Mouse (Mus musculus) E14TG2a.4 (cell line): ENCODE results near the gene Spata5.
A peak's percentile ranks its signal among the peaks of the same experiment; 100 is the strongest.

Experiments used
- H3K27me3 ChIP-seq: 2 replicates; pipeline ENCODE4 v1.6.1; 2014; ENCODE audit warnings: low read length, control low read depth; ENCODE audit not compliant: insufficient read depth
- H3K36me3 ChIP-seq: 2 replicates; pipeline ENCODE4 v1.6.1; 2014; ENCODE audit warnings: low read length, control low read depth; ENCODE audit not compliant: insufficient read depth
- H3K4me1 ChIP-seq: replicated peaks from 2 replicates; pipeline ENCODE4 v1.6.1; 2014; ENCODE audit warnings: low read depth, low read length, control low read depth
- H3K4me3 ChIP-seq: replicated peaks from 2 replicates; pipeline ENCODE4 v1.5.1; 2014; ENCODE audit warnings: mild to moderate bottlenecking, low read length
- H3K9me3 ChIP-seq: 2 replicates; pipeline ENCODE4 v1.6.1; 2014; ENCODE audit warnings: low read length, control low read depth
- CTCF ChIP-seq: conservative IDR thresholded peaks from 2 replicates; pipeline ENCODE4 v1.5.1; 2014; ENCODE audit warnings: low read length
- NANOG ChIP-seq: IDR thresholded peaks from 2 replicates; pipeline ENCODE4 v1.6.1; 2014; ENCODE audit warnings: borderline replicate concordance, low read length, mixed read lengths
- POU5F1 ChIP-seq: IDR thresholded peaks from 2 replicates; pipeline ENCODE4 v1.6.1; 2014; ENCODE audit warnings: low read length, borderline replicate concordance

The Spata5 gene

GRCm38 (mm10) chr3:37414413-37414960 is 5.2 kb upstream of the Spata5 start:
- Histone ChIP-seq H3K4me3 (no peak overlapping the region), H3K9me3 (no peaks in the 10 kb centered on the region), H3K4me1 (peaks cover 10% of the 10 kb centered on the region), H3K27me3 (no peaks in the 10 kb centered on the region), H3K36me3 (no peaks in the 10 kb centered on the region)
- TF ChIP-seq NANOG, result no peak
- peak; percentile 59 for TF ChIP-seq CTCF

- Histone ChIP-seq H3K27me3 (no peaks in the 10 kb centered on the region), H3K9me3 (no peaks in the 10 kb centered on the region), H3K4me1 (peaks cover 34% of the 10 kb centered on the region), H3K4me3 (peak overlapping the region; percentile 96), H3K36me3 (peaks cover 5% of the 10 kb centered on the region)
- TF ChIP-seq NANOG, result no peak
- no peak for TF ChIP-seq POU5F1
- TF ChIP-seq CTCF, result no peak
Measured at GRCm38 (mm10) chr3:37418341-37418740, 1.4 kb upstream of the Spata5 start.

DNA sequence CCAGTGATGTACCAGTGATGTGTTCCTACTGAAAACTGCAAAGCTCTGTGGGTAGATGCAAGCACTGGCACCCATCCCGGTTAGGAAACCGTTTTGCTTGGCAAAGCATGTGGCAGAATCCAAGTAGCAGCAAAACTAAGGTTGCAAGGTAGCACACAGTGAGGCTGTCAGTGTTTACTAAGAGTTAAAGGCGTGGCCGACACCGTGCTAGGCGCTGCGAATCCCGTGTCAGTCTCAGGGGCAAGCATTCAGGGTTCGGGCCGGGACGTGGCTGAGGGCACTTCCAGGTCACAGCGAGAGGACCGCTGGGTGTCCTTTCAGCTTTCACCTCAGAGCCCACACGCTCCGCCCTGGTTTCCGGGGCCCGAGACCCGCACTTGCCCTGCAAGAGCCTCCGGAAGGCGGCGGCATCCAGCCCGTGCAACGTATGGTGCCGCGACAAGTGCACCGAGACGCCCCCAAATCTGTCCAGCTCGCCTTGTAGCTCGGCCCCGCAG is 687 bp upstream of the Spata5 start:
- Histone ChIP-seq H3K36me3 (peaks cover 12% of the 10 kb centered on the region), H3K27me3 (no peaks in the 10 kb centered on the region), H3K4me3 (peak overlapping the region; percentile 96), H3K9me3 (no peaks in the 10 kb centered on the region), H3K4me1 (peaks cover 36% of the 10 kb centered on the region)
- TF ChIP-seq NANOG, result no peak
- TF ChIP-seq POU5F1, result no peak
- TF ChIP-seq CTCF, result no peak

- H3K27me3 ChIP-seq, result no peaks in the 10 kb centered on the region
- peaks cover 21% of the 10 kb centered on the region for H3K36me3 ChIP-seq
- H3K9me3 ChIP-seq, result no peaks in the 10 kb centered on the region
- TF ChIP-seq POU5F1, result no peak
- no peak for TF ChIP-seq NANOG
- TF ChIP-seq CTCF, result no peak
- H3K4me1 ChIP-seq, result peaks cover 36% of the 10 kb centered on the region
- H3K4me3 ChIP-seq, result peak within 1 kb of the TSS; percentile 96
Measured at GRCm38 (mm10) chr3:37420072-37420471, 376 bp downstream of the Spata5 start, which contains the start of gene Nudt6. TSS of gene Nudt6 (minus strand) at chr3:37420211.

DNA sequence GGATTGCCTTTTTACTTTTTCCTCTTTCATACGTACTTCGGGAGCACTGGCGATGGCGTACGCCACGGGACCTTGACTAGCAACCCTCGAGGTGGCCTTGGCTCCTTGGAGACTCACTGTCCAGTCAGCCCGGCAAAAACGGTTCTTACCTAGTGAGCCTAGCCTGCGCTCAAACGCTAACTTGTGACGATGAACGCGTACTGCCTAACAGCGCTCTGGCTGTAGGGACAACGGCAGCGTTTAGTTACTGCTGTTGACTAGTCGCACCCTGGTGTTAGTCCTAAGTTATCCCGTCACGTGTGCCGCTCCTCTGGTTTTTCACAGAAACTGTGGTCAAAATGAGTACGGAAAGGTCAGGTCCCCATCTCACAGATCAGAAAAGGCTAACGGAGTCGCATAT is 945 bp downstream of the Spata5 start:
- H3K4me3 ChIP-seq, result peak overlapping the region; percentile 93
- H3K9me3 ChIP-seq, result no peaks in the 10 kb centered on the region
- TF ChIP-seq CTCF (no peak), NANOG (no peak), POU5F1 (no peak)
- peaks cover 36% of the 10 kb centered on the region for H3K4me1 ChIP-seq
- H3K36me3 ChIP-seq, result peaks cover 26% of the 10 kb centered on the region
- H3K27me3 ChIP-seq, result no peaks in the 10 kb centered on the region

DNA sequence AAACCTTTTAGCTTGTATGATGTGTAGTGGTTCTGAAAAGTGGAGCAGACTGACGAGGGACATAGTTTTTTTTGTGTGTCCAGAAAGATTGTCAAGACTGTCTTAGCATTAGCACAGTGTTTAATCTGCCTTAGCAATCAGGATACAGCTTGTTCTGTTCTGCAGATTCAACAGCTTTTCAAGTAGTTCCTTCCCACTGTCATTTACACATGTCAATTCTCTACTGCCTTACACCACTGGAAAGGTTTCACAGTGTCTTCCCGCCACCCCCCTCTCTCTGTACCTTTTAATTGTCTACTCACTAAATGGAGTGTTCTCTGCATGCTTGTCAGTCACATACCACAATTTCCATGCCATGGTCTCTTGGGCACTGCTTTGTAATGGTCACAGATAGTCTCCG is 1.5 kb downstream of the Spata5 start:
- Histone ChIP-seq H3K4me1 (peaks cover 36% of the 10 kb centered on the region), H3K36me3 (peaks cover 32% of the 10 kb centered on the region), H3K9me3 (no peaks in the 10 kb centered on the region), H3K4me3 (peak overlapping the region; percentile 93), H3K27me3 (no peaks in the 10 kb centered on the region)
- TF ChIP-seq POU5F1, result no peak
- no peak for TF ChIP-seq CTCF
- no peak for TF ChIP-seq NANOG

DNA sequence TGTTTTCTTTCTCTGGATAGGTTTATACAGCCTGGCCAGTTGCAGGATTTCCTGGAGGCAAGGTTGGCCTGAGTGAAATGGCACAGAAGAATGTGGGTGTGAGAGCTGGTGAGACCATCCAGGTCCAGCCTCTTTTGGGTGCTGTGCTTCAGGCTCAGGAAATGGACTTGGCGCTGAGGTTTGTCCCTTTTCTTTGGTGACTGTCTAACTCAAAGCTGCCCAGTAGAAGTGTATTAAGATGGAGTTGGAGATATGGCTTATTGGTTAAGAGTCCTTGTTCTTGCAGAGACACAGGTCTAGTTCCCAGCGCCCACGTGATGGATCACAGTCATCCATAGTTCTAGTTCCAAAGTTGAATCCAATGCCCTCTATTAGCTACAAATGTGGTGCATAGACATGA is 6.4 kb downstream of the Spata5 start:
- Histone ChIP-seq H3K9me3 (no peaks in the 10 kb centered on the region), H3K4me3 (no peak overlapping the region), H3K4me1 (peaks cover 24% of the 10 kb centered on the region), H3K27me3 (no peaks in the 10 kb centered on the region), H3K36me3 (peaks cover 74% of the 10 kb centered on the region)
- TF ChIP-seq POU5F1 (no peak), NANOG (no peak), CTCF (no peak)

- TF ChIP-seq POU5F1 (no peak), NANOG (no peak), CTCF (no peak)
- Histone ChIP-seq H3K4me3 (no peak overlapping the region), H3K4me1 (no peaks in the 10 kb centered on the region), H3K27me3 (no peaks in the 10 kb centered on the region), H3K36me3 (peaks cover 92% of the 10 kb centered on the region), H3K9me3 (no peaks in the 10 kb centered on the region)
Measured at GRCm38 (mm10) chr3:37430359-37430758, 10.7 kb downstream of the Spata5 start.

GRCm38 (mm10) chr3:37439770-37440169 is 20.1 kb downstream of the Spata5 start:
- H3K36me3 ChIP-seq, result peaks cover 75% of the 10 kb centered on the region
- no peaks in the 10 kb centered on the region for H3K4me1 ChIP-seq
- no peak for TF ChIP-seq CTCF
- TF ChIP-seq NANOG, result no peak
- no peak for TF ChIP-seq POU5F1
- no peaks in the 10 kb centered on the region for H3K9me3 ChIP-seq
- H3K4me3 ChIP-seq, result no peak overlapping the region
- H3K27me3 ChIP-seq, result no peaks in the 10 kb centered on the region

- H3K4me1 ChIP-seq, result no peaks in the 10 kb centered on the region
- no peaks in the 10 kb centered on the region for H3K9me3 ChIP-seq
- H3K27me3 ChIP-seq, result no peaks in the 10 kb centered on the region
- H3K36me3 ChIP-seq, result peaks cover 55% of the 10 kb centered on the region
- no peak overlapping the region for H3K4me3 ChIP-seq
- TF ChIP-seq CTCF, result no peak
- TF ChIP-seq NANOG, result no peak
- no peak for TF ChIP-seq POU5F1
Measured at GRCm38 (mm10) chr3:37443409-37443808, 23.7 kb downstream of the Spata5 start.
